Mouse (Mus musculus): ENCODE data around the gene Robo4.

DNA sequence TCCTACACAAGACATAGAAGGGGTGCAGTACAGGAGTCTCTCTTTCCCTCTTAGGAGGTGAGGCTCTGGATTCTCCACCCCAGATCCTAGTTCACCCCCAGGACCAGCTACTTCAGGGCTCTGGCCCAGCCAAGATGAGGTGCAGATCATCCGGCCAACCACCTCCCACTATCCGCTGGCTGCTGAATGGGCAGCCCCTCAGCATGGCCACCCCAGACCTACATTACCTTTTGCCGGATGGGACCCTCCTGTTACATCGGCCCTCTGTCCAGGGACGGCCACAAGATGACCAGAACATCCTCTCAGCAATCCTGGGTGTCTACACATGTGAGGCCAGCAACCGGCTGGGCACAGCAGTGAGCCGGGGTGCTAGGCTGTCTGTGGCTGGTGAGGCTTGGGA lies 804 bp downstream of the Robo4 start:
- TF ChIP-seq EP300 (IDR thresholded peaks at IDR 0.05) (no peak), CTCF (IDR thresholded peaks at IDR 0.05) (no peak)
